Mouse (Mus musculus) heart, postnatal 14 days (tissue): Measurements from ENCODE around the gene Hnrnpll. TPM values are rescaled to one million over a fixed set of nuclear protein-coding genes. Genes with fewer than 3 reads are reported as not detected.
"Not testable (repeated sequence)": the region's sequence is repeated elsewhere in the genome, so short reads cannot be mapped to it uniquely, and the experiment has no call there.

ENCODE experiments used
- DNase-seq, 2 experiments: peaks; one replicate each; pipeline ENCODE4 v3.0.0; 2021 to 2022
- intact Hi-C: fragments of 180-260 bp; cut with DNase I; formaldehyde crosslinking; loops from one replicate; pipeline ENCODE4 v1.15.1; 2025
- total RNA-seq, 2 experiments: library from RNA; stranded (reverse); gene quantifications; 2 replicates each; pipeline ENCODE4 v1.2.3; 2021

Gene Hnrnpll
- total RNA-seq, 2 experiments from 2014 or later = 27.0 to 29.3 TPM

- DNase-seq = peak; percentile 55 to 64
- intact Hi-C loops = loop anchor here (10.0 kb wide), 2 partner anchors 114 to 354 kb away; partner anchors contain the start of gene Atl2
These were observed 53.3 kb downstream of the Hnrnpll start for GRCm38 (mm10) chr17:80008847-80009246.

DNA sequence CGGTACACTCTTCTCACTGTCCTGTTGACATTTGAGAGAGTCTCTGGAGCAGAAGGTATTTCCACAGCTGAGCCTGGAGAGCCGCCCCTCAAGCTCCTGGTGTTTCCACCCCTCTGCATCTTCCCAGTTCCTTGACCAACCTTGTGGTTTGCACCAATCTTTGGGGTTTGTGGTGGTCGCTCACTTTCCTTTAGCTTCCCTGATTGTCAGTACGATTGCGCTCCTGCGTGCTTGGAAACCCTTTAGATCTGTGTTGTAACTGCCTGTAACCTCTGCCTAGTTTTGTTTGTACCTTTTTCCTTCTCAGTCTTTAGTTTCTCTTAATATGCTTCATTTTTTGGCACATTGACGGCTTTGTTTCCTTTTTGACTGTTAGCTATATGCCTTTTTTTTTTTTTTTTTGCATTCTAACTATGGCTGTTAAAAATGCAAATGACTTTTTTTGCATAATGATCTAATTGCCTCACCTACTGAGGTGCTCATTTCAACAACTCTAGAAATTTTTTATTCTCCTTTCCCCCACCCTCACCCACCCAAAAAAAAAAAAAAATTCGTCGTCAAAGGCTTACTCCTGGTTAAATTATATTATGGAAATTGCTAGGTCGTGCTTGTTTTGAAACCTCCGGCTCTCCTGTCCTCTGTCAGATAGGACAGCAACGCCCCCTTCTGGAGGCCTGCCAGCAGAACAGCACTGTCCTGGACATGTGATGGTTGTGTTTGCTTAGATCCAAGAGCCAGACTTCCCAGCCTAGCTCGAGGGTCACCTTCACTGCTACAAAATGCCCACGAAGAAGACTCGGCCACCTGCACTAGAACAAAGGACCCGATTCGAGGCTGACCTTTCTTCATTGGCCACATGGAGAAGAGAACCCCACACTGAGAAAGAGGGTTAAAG lies 57.5 kb downstream of the Hnrnpll start:
- DNase-seq = peak; percentile 72 to 84
- intact Hi-C loops = loop anchor here (10.0 kb wide), 2 partner anchors 110 to 350 kb away; partner anchors contain the start of gene Atl2

- intact Hi-C loops = loop anchor here (2.0 to 10.0 kb wide), 3 partner anchors 109 to 349 kb away; partner anchors contain the start of gene Atl2
- not testable (repeated sequence) for DNase-seq
These were observed 58.3 kb downstream of the Hnrnpll start for GRCm38 (mm10) chr17:80003851-80004250.

GRCm38 (mm10) chr17:80002385-80002852 lies 59.7 kb downstream of the Hnrnpll start:
- peak; percentile 50 to 67 for DNase-seq
- intact Hi-C loops = loop anchor here (2.0 to 10.0 kb wide), 3 partner anchors 108 to 348 kb away; partner anchors contain the start of gene Atl2

DNA sequence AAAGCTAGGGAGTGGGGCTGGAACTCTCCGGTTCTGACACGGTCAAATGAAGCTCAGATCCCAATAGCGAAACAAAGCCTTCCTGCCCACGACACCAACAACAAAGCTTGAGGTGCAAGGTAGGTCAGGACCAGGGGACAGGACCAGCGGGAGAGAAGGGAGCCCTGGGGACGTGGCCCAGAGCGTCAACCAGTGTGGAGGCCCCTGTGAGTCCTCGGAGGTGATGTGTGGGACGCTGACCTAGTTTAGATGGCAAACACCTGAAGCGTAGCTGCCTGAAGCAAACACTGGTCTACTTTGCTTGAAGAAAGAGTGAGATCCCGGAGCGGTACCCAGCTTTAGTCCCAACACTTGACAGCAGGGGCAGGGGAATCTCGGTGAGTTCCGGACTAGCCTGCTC lies 62.5 kb downstream of the Hnrnpll start:
- intact Hi-C loops = loop anchor here (10.0 kb wide), 2 partner anchors 105 to 345 kb away; partner anchors contain the start of gene Atl2

GRCm38 (mm10) chr17:79998986-79999385 lies 63.1 kb downstream of the Hnrnpll start:
- intact Hi-C loops = no loop called here

More for the DNA sequence above, 62.5 kb downstream of the Hnrnpll start:
- no peak for DNase-seq

GRCm38 (mm10) chr17:79995091-79995691 lies 66.9 kb downstream of the Hnrnpll start:
- intact Hi-C loops = no loop called here
- no peak for DNase-seq

More at GRCm38 (mm10) chr17:79998986-79999385, 63.1 kb downstream of the Hnrnpll start:
- no peak for DNase-seq

- intact Hi-C loops = no loop called here
- DNase-seq = no peak
These were observed 70.0 kb downstream of the Hnrnpll start for GRCm38 (mm10) chr17:79992114-79992513.

GRCm38 (mm10) chr17:79991166-79991958 lies 70.8 kb downstream of the Hnrnpll start:
- intact Hi-C loops = no loop called here
- DNase-seq = no peak

- intact Hi-C loops = no loop called here
- no peak for DNase-seq
These were observed 72.0 kb downstream of the Hnrnpll start for GRCm38 (mm10) chr17:79990161-79990560.

DNA sequence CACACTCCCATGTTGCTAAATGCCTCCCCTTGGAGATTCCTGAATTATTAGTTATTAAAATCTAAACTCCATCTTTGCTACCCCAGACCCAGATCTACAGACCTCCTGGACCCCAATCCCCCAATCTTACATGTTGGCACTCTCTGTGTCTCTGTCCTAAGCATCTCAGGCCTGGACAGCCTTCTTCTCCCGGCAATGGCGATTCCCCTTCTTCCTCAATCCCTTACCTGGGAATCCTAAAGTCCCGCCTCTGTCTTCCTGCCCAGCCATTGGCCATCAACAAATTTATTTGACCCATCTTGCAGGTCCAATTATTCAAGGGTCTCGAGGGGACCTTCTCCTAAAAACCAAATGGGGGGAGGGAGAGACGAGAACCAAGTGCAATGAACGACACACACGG lies 77.7 kb downstream of the Hnrnpll start:
- intact Hi-C loops = no loop called here
- DNase-seq = no peak

DNA sequence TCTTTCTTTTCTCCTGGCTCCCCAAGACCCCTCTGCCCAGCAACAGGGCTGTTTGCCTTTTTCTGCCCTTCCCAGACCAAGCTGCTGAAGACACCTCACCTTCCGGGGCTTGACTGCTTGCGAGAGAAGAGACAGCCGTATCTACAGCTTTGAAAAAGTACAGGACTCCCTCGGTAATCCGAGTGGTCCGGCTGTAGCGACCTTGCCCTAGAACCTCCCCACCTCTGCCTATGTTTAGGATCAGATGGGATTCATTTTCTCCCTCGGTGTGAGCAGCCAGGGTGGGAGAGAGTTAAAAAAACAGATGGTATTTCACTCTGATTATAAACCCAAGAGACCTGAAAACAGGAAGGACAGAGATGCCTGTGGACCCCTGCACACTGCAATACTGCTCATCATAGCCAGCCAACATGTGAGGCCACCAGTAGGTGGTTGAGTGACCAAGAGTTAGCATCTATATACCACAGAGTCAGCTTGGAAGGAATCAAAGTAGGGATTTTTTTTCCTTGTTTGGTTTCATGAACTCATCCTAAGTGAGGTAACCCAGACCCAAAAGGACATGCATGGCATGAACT lies 79.1 kb downstream of the Hnrnpll start:
- DNase-seq = no peak
- intact Hi-C loops = no loop called here

DNA sequence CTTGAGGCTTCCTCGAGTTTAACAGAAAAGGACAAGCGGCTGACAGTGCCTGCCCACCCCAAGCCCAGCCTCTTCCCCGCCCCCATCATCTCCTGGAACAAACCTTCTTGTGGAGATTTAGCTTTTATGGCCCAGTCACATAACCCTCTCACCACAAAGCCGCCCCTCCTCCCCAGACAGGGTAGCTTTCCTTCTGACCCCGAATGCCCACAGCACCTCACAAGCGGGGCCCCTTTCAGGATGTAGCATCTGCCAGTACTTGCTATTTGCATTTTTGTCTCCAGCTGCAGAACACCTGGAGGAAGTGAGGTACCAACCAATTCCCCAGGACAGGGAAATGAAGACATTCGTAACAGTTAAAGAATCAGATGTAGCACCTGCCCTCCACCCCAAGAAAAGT lies 79.6 kb downstream of the Hnrnpll start:
- no peak for DNase-seq
- intact Hi-C loops = no loop called here

GRCm38 (mm10) chr17:79981758-79982481 lies 80.2 kb downstream of the Hnrnpll start:
- intact Hi-C loops = no loop called here

DNA sequence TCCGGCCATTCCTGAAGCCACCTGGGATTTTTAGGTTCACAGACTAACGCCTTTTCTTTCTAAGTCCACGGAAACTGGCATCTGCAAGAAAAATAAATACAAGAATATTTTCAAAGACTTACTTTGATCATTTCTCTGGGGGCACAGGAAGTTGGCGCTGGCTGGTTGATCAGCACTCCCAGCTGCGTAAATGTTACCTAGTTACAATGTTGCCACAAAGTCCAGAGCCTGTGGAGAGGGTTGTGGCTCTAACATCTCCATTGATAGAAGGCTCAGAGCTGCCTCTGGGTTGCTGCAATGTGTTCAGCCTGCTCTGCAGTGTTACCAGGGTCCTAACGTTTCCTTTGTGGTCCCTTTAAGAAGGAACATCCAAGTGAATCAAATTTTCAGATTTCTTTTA lies 80.8 kb downstream of the Hnrnpll start:
- intact Hi-C loops = no loop called here
- no peak for DNase-seq

More at GRCm38 (mm10) chr17:79981758-79982481, 80.2 kb downstream of the Hnrnpll start:
- DNase-seq = no peak

DNA sequence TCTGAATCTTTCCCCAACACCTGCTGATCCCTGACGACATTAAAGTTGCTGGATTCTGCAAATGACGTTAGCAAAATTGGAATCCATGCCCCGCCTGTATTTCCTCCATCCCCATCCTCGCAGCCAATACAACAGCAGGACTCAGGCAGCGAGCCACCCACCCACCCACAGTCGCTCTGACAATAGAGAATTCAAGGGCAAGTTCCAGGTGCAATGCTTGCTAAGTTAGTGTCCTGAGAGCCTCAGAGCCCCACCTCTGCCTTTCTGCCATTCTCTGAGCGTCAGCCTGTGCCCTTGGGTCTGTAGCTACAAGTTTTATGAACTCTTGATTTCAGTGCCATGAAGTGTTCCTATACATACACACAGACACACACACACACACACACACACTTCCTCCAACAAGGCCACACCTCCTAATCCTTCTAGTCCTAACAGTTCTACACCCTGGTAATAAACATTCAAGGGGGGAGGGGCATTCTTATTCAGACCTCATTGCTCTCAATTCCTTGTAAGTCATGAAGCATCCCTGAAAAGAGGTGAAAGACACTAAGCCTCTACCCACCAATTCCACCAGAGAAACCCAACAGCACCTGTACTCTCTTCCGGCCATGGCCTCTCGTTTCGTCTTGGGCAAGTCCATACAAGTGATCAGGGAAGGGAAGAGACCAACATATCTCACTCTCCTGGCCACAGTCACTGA lies 81.6 kb downstream of the Hnrnpll start:
- intact Hi-C loops = no loop called here
- DNase-seq = no peak
